Mouse (Mus musculus) heart, embryonic 15.5 days (tissue): ENCODE data around the gene Tpd52l1. TPM values are rescaled to one million over a fixed set of nuclear protein-coding genes. Genes with fewer than 3 reads are reported as not detected.
A peak's percentile ranks its signal among the peaks of the same experiment; 100 is the strongest.
"Not testable (repeated sequence)": the region's sequence is repeated elsewhere in the genome, so short reads cannot be mapped to it uniquely, and the experiment has no call there.

ENCODE experiments used
- ATAC-seq: fragments of 200-750 bp; cut with Nextera tagmentation; replicated peaks from 2 replicates; pipeline ENCODE4 v1.8.0; 2017; ENCODE audit warnings: low read depth, moderate TSS enrichment; ENCODE audit not compliant: insufficient number of reproducible peaks, insufficient read depth, low FRiP score
- H3K27ac ChIP-seq: fragments of 300-500 bp; sonication (generic); 2 replicates; pipeline ENCODE4 v1.5.1; 2015; ENCODE audit warnings: mild to moderate bottlenecking, inconsistent platforms
- H3K27me3 ChIP-seq: fragments of 300-500 bp; sonication (generic); 2 replicates; pipeline ENCODE4 v1.6.1; 2015; ENCODE audit warnings: inconsistent platforms
- H3K36me3 ChIP-seq: fragments of 300-500 bp; sonication (generic); 2 replicates; pipeline ENCODE4 v1.6.1; 2015; ENCODE audit warnings: mild to moderate bottlenecking, inconsistent platforms
- H3K4me1 ChIP-seq: fragments of 300-500 bp; sonication (generic); replicated peaks from 2 replicates; pipeline ENCODE4 v1.6.1; 2015; ENCODE audit warnings: inconsistent platforms
- H3K4me2 ChIP-seq: fragments of 300-500 bp; sonication (generic); 2 replicates; pipeline ENCODE4 v1.6.1; 2015; ENCODE audit warnings: inconsistent platforms, mild to moderate bottlenecking, moderate library complexity
- H3K4me3 ChIP-seq: fragments of 300-500 bp; sonication (generic); 2 replicates; pipeline ENCODE4 v1.5.1; 2015; ENCODE audit warnings: mild to moderate bottlenecking, inconsistent platforms
- H3K9ac ChIP-seq: fragments of 300-500 bp; sonication (generic); 2 replicates; pipeline ENCODE4 v1.6.1; 2015; ENCODE audit warnings: mild to moderate bottlenecking, inconsistent platforms
- H3K9me3 ChIP-seq: fragments of 300-500 bp; sonication (generic); replicated peaks from 2 replicates; pipeline ENCODE4 v1.6.1; 2016; ENCODE audit warnings: inconsistent platforms
- WGBS: fragments of 180-500 bp; shearing (Covaris S2); methylation state at CpG from one replicate; pipeline ENCODE4 v1.1.7; 2015; ENCODE audit warnings: mixed read lengths; 5-methylcytosine and 5-hydroxymethylcytosine counted together
- polyA plus RNA-seq: library from polyadenylated mRNA; unstranded; fragments of >200 nt; fragmentation: Nextera tagmentation; extraction: Ambion mirVana; gene quantifications from 2 replicates; pipeline ENCODE4 v1.2.1, GENCODE M21; 2015

Gene Tpd52l1
- polyA plus RNA-seq, 1 experiment from 2014 or later = 13.8 TPM

- no peaks in the 10 kb centered on the region for H3K36me3 ChIP-seq
- no peaks in the 10 kb centered on the region for H3K4me1 ChIP-seq
- H3K9ac ChIP-seq = no peak overlapping the region
- no peak overlapping the region for H3K27ac ChIP-seq
- H3K4me3 ChIP-seq = no peak overlapping the region
- H3K27me3 ChIP-seq = no peaks in the 10 kb centered on the region
- H3K9me3 ChIP-seq = no peaks in the 10 kb centered on the region
- ATAC-seq = no peak
- no peak overlapping the region for H3K4me2 ChIP-seq
Measured at GRCm38 (mm10) chr10:31417956-31418355, 27.8 kb downstream of the Tpd52l1 start.

- Histone ChIP-seq H3K9ac (no peak overlapping the region), H3K36me3 (no peaks in the 10 kb centered on the region), H3K27ac (no peak overlapping the region), H3K27me3 (no peaks in the 10 kb centered on the region), H3K4me3 (no peak overlapping the region), H3K4me1 (0 out of 2 replicates have a peak, but pooled peaks cover 5% of the 10 kb centered on the region), H3K4me2 (no peak overlapping the region), H3K9me3 (no peaks in the 10 kb centered on the region)
- 58% methylated on average over 1 of the region's 1 CpGs for WGBS
- no peak for ATAC-seq
Measured at GRCm38 (mm10) chr10:31392990-31393389, 52.8 kb downstream of the Tpd52l1 start.

- H3K36me3 ChIP-seq = no peaks in the 10 kb centered on the region
- H3K9ac ChIP-seq = no peak overlapping the region
- no peak overlapping the region; the same call in 1 of the 2 replicates for H3K4me2 ChIP-seq
- WGBS = 47% methylated on average over 4 of the region's 4 CpGs
- no peaks in the 10 kb centered on the region for H3K9me3 ChIP-seq
- H3K27ac ChIP-seq = peak overlapping the region; percentile 64
- H3K27me3 ChIP-seq = no peaks in the 10 kb centered on the region
- H3K4me1 ChIP-seq = 0 out of 2 replicates have a peak, but pooled peaks cover 5% of the 10 kb centered on the region
- H3K4me3 ChIP-seq = no peak overlapping the region
- no peak; the same call in 1 of the 2 replicates for ATAC-seq
Measured at GRCm38 (mm10) chr10:31390777-31391395, 54.9 kb downstream of the Tpd52l1 start.

DNA sequence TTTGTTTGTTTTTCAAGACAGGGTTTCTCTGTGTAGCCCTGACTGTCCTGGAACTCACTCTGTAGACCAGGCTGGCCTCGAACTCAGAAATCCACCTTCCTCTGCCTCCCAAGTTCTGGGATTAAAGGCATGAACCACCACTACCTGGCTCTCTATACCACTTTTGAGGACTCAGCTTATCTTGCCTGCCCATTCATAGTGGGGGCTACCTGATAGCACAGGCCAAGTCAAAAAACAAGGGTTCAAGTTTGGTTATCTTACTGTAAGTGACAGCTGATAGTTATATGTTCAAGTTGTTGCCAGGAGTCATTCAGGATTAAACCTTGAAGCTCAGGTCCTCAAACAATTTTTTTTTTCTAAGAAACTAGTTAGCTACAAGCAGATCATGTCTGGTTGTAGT lies 57.2 kb downstream of the Tpd52l1 start:
- not testable (repeated sequence) for H3K4me3 ChIP-seq, H3K4me2 ChIP-seq, ATAC-seq, H3K9ac ChIP-seq, H3K9me3 ChIP-seq, H3K27ac ChIP-seq, H3K27me3 ChIP-seq, H3K4me1 ChIP-seq, H3K36me3 ChIP-seq
- 79% methylated on average over 1 of the region's 1 CpGs for WGBS

- 10% methylated on average over 4 of the region's 5 CpGs for WGBS
- not testable (repeated sequence) for H3K36me3 ChIP-seq, H3K27me3 ChIP-seq, H3K9me3 ChIP-seq, H3K4me2 ChIP-seq, H3K9ac ChIP-seq, ATAC-seq, H3K4me1 ChIP-seq, H3K4me3 ChIP-seq, H3K27ac ChIP-seq
Measured at GRCm38 (mm10) chr10:31370200-31370599, 75.6 kb downstream of the Tpd52l1 start.

DNA sequence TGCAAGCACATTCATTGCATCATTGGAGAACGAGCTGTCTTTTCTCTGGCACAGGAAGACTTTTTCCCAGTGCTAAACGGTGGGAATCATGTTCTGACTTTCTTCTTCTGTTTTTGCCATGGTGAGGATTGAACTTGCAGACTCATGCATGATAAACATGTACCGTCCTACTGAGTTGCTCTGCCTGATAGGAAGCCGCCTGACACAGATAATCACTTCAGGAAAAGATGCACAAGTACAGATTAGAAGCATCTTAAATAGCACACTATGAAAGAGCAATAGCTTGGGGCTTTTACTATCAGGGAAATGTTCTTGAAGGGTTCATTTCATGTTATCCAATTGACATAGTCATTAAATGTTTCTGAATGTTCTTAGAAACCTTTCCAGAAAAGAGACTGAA lies 86.0 kb downstream of the Tpd52l1 start:
- no peak for ATAC-seq
- 59% methylated on average over 4 of the region's 4 CpGs for WGBS
- H3K27me3 ChIP-seq = no peaks in the 10 kb centered on the region

GRCm38 (mm10) chr10:31354886-31355461 lies 90.8 kb downstream of the Tpd52l1 start:
- Histone ChIP-seq H3K4me2 (no peak overlapping the region), H3K4me3 (no peak overlapping the region), H3K36me3 (no peaks in the 10 kb centered on the region), H3K9me3 (no peaks in the 10 kb centered on the region), H3K9ac (no peak overlapping the region), H3K4me1 (no peaks in the 10 kb centered on the region), H3K27me3 (no peaks in the 10 kb centered on the region), H3K27ac (no peak overlapping the region)
- 76% methylated on average over 7 of the region's 7 CpGs for WGBS
- ATAC-seq = no peak

More for the DNA sequence above, 86.0 kb downstream of the Tpd52l1 start:
- no peaks in the 10 kb centered on the region for H3K4me1 ChIP-seq
- no peak overlapping the region for H3K4me2 ChIP-seq
- H3K36me3 ChIP-seq = no peaks in the 10 kb centered on the region
- no peak overlapping the region for H3K27ac ChIP-seq
- no peak overlapping the region for H3K4me3 ChIP-seq
- no peaks in the 10 kb centered on the region for H3K9me3 ChIP-seq
- H3K9ac ChIP-seq = no peak overlapping the region

- Histone ChIP-seq H3K27ac (no peak overlapping the region), H3K9me3 (no peaks in the 10 kb centered on the region), H3K4me1 (no peaks in the 10 kb centered on the region), H3K4me3 (no peak overlapping the region), H3K9ac (no peak overlapping the region), H3K27me3 (no peaks in the 10 kb centered on the region), H3K4me2 (no peak overlapping the region), H3K36me3 (no peaks in the 10 kb centered on the region)
- WGBS = 79% methylated on average over 2 of the region's 2 CpGs
- no peak for ATAC-seq
Measured at GRCm38 (mm10) chr10:31354141-31354540, 91.6 kb downstream of the Tpd52l1 start.

DNA sequence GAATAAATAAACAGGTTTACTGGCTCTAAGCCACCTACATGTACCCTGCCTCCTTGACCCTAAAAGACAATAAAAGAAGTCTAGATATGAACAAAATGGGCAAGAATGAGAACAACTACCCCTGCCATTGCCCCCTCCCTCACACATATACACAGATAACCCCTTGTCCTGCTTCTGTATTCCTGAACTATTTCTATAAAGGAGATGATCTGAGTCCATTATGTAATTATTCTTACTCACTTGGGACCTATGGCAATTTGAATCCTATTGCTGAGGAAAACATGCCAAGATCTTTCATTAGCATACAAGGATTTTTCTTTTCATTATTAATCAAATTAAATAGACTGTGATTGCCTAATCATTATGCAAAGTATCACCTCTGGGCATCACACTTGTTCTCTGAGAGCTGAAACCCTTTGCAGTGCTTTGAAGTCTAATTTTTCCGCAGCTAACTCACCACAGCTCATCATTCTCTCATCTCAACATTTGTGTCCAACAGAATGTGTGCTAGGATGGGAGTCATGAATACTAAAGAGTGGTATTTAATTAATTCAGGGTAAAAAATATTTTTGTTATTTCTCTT lies 92.8 kb downstream of the Tpd52l1 start:
- 90% methylated on average over 1 of the region's 1 CpGs for WGBS
- Histone ChIP-seq H3K27me3 (no peaks in the 10 kb centered on the region), H3K36me3 (no peaks in the 10 kb centered on the region), H3K4me2 (no peak overlapping the region), H3K9ac (no peak overlapping the region), H3K4me1 (no peaks in the 10 kb centered on the region), H3K27ac (no peak overlapping the region), H3K9me3 (no peaks in the 10 kb centered on the region), H3K4me3 (no peak overlapping the region)
- ATAC-seq = no peak

DNA sequence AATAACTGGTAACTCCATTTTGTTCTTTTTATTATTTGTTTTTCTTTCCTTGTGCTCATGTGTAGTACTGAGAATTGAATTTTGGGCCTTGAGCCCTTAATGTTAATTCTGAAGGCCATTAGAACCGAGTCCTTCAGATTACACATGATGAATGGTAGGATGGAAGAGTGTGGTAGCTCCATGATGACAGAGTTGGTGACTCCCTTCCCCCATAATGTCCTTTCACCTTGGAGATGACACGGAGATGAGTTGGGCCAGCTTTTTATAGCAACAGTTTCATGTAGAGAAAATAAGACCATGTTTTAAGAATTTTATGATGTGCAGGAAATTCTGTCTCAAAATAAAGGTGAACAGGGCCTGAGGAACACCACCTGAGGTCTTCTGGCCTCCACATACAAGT lies 94.7 kb downstream of the Tpd52l1 start:
- Histone ChIP-seq H3K4me2 (no peak overlapping the region), H3K9me3 (no peaks in the 10 kb centered on the region), H3K9ac (no peak overlapping the region), H3K36me3 (no peaks in the 10 kb centered on the region), H3K27me3 (no peaks in the 10 kb centered on the region), H3K27ac (no peak overlapping the region), H3K4me3 (no peak overlapping the region), H3K4me1 (no peaks in the 10 kb centered on the region)
- ATAC-seq = no peak
- 75% methylated on average over 2 of the region's 2 CpGs for WGBS

DNA sequence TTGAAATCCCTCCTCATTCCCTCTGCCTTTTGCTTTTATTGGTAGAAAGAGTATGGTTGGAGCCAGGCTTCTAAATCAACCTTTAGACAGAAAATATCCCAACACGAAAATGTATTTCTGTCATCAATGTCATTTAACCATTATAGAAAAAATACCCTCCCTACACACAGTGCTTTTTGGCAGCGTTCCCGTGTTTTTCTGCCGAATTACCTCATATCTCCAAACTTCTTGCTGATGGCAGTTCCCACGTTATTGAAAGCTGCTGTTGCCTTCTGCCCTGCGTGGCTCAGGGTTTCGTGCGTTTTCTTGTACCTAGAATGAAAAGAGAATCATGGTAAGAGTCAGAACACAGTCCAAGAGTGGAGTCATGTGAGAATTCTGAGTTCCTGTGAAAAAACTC lies 99.4 kb downstream of the Tpd52l1 start:
- ATAC-seq = no peak
- 58% methylated on average over 8 of the region's 8 CpGs for WGBS

GRCm38 (mm10) chr10:31336432-31336831 lies 109.3 kb downstream of the Tpd52l1 start:
- no peak for ATAC-seq
- H3K4me3 ChIP-seq = no peak overlapping the region
- no peaks in the 10 kb centered on the region for H3K9me3 ChIP-seq
- no peak overlapping the region for H3K4me2 ChIP-seq
- H3K27ac ChIP-seq = no peak overlapping the region
- H3K4me1 ChIP-seq = 0 out of 2 replicates have a peak, but pooled peaks cover under 1% of the 10 kb centered on the region
- 76% methylated on average over 5 of the region's 5 CpGs for WGBS
- no peaks in the 10 kb centered on the region for H3K36me3 ChIP-seq
- no peak overlapping the region for H3K9ac ChIP-seq
- no peaks in the 10 kb centered on the region for H3K27me3 ChIP-seq

More for the DNA sequence above, 99.4 kb downstream of the Tpd52l1 start:
- H3K4me3 ChIP-seq = no peak overlapping the region
- H3K9me3 ChIP-seq = no peaks in the 10 kb centered on the region
- H3K27me3 ChIP-seq = no peaks in the 10 kb centered on the region
- H3K36me3 ChIP-seq = no peaks in the 10 kb centered on the region
- H3K27ac ChIP-seq = no peak overlapping the region
- H3K4me1 ChIP-seq = no peaks in the 10 kb centered on the region
- H3K4me2 ChIP-seq = no peak overlapping the region
- no peak overlapping the region for H3K9ac ChIP-seq
